Mouse (Mus musculus): ENCODE measurements around the gene Ttc30a2. TPM values are rescaled to one million over a fixed set of nuclear protein-coding genes. Genes with fewer than 3 reads are reported as not detected.
"Not testable (repeated sequence)": the region's sequence is repeated elsewhere in the genome, so short reads cannot be mapped to it uniquely, and the experiment has no call there.

The Ttc30a2 gene
- polyA plus RNA-seq, 1 experiment from 2014 or later = 0.85 TPM

- peaks cover 27% of the 10 kb centered on the region for H3K4me1 ChIP-seq
- not testable (repeated sequence) for DNase-seq (ENCODE audit: low spot score); H3K36me3 ChIP-seq; H3K27me3 ChIP-seq (ENCODE audit: low read depth, poor library complexity, severe bottlenecking); H3K9me3 ChIP-seq (replicated peaks)
- H3K27ac ChIP-seq = peak overlapping the region; percentile 93
- WGBS = 68% methylated on average over 16 of the region's 17 CpGs
- peak overlapping the region; percentile 63 for H3K4me3 ChIP-seq
Observed at GRCm38 (mm10) chr2:75937520-75938116, 40.4 kb downstream of the Ttc30a2 start.

- not testable (repeated sequence) for H3K36me3 ChIP-seq; DNase-seq (ENCODE audit: low spot score); H3K27me3 ChIP-seq (ENCODE audit: low read depth, poor library complexity, severe bottlenecking); H3K27ac ChIP-seq; H3K4me3 ChIP-seq; H3K9me3 ChIP-seq (replicated peaks)
- H3K4me1 ChIP-seq = peaks cover 31% of the 10 kb centered on the region
- WGBS = 96% methylated on average over 2 of the region's 2 CpGs
Observed at GRCm38 (mm10) chr2:75936685-75937084, 41.3 kb downstream of the Ttc30a2 start.

GRCm38 (mm10) chr2:75933541-75933940, 44.4 kb downstream of the Ttc30a2 start:
- Histone ChIP-seq H3K4me1 (peaks cover 28% of the 10 kb centered on the region), H3K27ac (peak overlapping the region; percentile 12; the same call in 1 of the 2 replicates), H3K4me3 (no peak overlapping the region), H3K36me3 (peaks cover 8% of the 10 kb centered on the region), H3K9me3 (replicated peaks) (no peaks in the 10 kb centered on the region), H3K27me3 (ENCODE audit: low read depth, poor library complexity, severe bottlenecking) (no peaks in the 10 kb centered on the region)
- no peak for DNase-seq (ENCODE audit: low spot score)
- 62% methylated on average over 7 of the region's 7 CpGs for WGBS

- WGBS = 93% methylated on average over 2 of the region's 2 CpGs
- peaks cover 24% of the 10 kb centered on the region; the same call in 1 of the 2 replicates for H3K4me1 ChIP-seq
- H3K4me3 ChIP-seq = no peak overlapping the region
- H3K27me3 ChIP-seq (ENCODE audit: low read depth, poor library complexity, severe bottlenecking) = no peaks in the 10 kb centered on the region
- no peaks in the 10 kb centered on the region for H3K9me3 ChIP-seq (replicated peaks)
- peaks cover 24% of the 10 kb centered on the region for H3K36me3 ChIP-seq
- no peak for DNase-seq (ENCODE audit: low spot score)
- no peak overlapping the region for H3K27ac ChIP-seq
Observed at GRCm38 (mm10) chr2:75930941-75931340, 47.0 kb downstream of the Ttc30a2 start.

GRCm38 (mm10) chr2:75929786-75930444, 48.1 kb downstream of the Ttc30a2 start:
- no peak for DNase-seq (ENCODE audit: low spot score)
- WGBS = 94% methylated on average over 6 of the region's 6 CpGs
- H3K27me3 ChIP-seq (ENCODE audit: low read depth, poor library complexity, severe bottlenecking) = no peaks in the 10 kb centered on the region
- H3K27ac ChIP-seq = peak overlapping the region; percentile 37; the same call in 1 of the 2 replicates
- H3K9me3 ChIP-seq (replicated peaks) = no peaks in the 10 kb centered on the region
- H3K36me3 ChIP-seq = peaks cover 24% of the 10 kb centered on the region
- peaks cover 24% of the 10 kb centered on the region; the same call in 1 of the 2 replicates for H3K4me1 ChIP-seq
- H3K4me3 ChIP-seq = no peak overlapping the region

GRCm38 (mm10) chr2:75929141-75929540, 48.8 kb downstream of the Ttc30a2 start:
- no peaks in the 10 kb centered on the region for H3K27me3 ChIP-seq (ENCODE audit: low read depth, poor library complexity, severe bottlenecking)
- no peaks in the 10 kb centered on the region for H3K9me3 ChIP-seq (replicated peaks)
- H3K36me3 ChIP-seq = peaks cover 24% of the 10 kb centered on the region
- DNase-seq (ENCODE audit: low spot score) = no peak
- no peak overlapping the region for H3K27ac ChIP-seq
- peaks cover 30% of the 10 kb centered on the region for H3K4me1 ChIP-seq
- WGBS = 95% methylated on average over 2 of the region's 2 CpGs
- no peak overlapping the region for H3K4me3 ChIP-seq

GRCm38 (mm10) chr2:75928011-75928410, 50.0 kb downstream of the Ttc30a2 start:
- Histone ChIP-seq H3K27ac (no peak overlapping the region), H3K4me3 (no peak overlapping the region), H3K27me3 (ENCODE audit: low read depth, poor library complexity, severe bottlenecking) (no peaks in the 10 kb centered on the region), H3K4me1 (peaks cover 31% of the 10 kb centered on the region), H3K9me3 (replicated peaks) (no peaks in the 10 kb centered on the region), H3K36me3 (peaks cover 24% of the 10 kb centered on the region)
- 96% methylated on average over 3 of the region's 3 CpGs for WGBS
- DNase-seq (ENCODE audit: low spot score) = no peak

DNA sequence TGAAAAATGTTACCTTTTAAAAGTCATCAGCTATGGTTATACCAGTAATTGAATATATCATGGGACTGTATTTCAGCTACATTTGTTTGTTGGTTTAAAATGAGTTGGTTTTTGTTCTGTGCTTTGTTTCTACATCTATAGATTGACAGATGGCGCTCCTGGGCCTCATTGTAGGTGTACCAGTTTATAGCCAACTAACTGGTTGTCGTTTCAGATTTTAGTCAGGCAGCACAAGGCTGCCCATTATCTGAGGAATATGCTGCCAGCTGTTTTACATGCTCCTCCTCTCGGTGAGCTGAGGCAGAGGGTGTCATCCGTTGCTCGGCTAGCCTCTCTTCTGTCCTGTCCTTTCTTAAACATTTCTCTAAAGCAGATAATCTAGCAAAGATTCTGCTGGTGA, 51.9 kb downstream of the Ttc30a2 start:
- Histone ChIP-seq H3K27me3 (ENCODE audit: low read depth, poor library complexity, severe bottlenecking) (no peaks in the 10 kb centered on the region), H3K9me3 (replicated peaks) (no peaks in the 10 kb centered on the region), H3K36me3 (peaks cover 29% of the 10 kb centered on the region), H3K4me3 (no peak overlapping the region), H3K4me1 (peaks cover 21% of the 10 kb centered on the region), H3K27ac (no peak overlapping the region)
- no peak for DNase-seq (ENCODE audit: low spot score)
- WGBS = 89% methylated on average over 5 of the region's 5 CpGs

Other genes with a start within 250 kb of the Ttc30a2 start
- gene Agps, start 146.0 kb downstream of the Ttc30a2 start, polyA plus RNA-seq (2016; fragmentation: Nextera tagmentation; extraction: Ambion mirVana) = 44.5 and 46.6 TPM in 2 replicates
- gene Ttc30b, start 39.6 kb downstream of the Ttc30a2 start, polyA plus RNA-seq (2016; fragmentation: Nextera tagmentation; extraction: Ambion mirVana) = 4.1 and 6.0 TPM in 2 replicates
- 10.1 and 10.2 TPM in 2 replicates for gene Ttc30a1, start 3.8 kb upstream of the Ttc30a2 start, polyA plus RNA-seq (2016; fragmentation: Nextera tagmentation; extraction: Ambion mirVana)